Mouse (Mus musculus) lung, embryonic 16.5 days (tissue): ENCODE measurements around the gene Abcb8. TPM values are rescaled to one million over a fixed set of nuclear protein-coding genes. Genes with fewer than 3 reads are reported as not detected.

Source experiments
- ATAC-seq: fragments of 200-750 bp; cut with Nextera tagmentation; 2 replicates; pipeline ENCODE4 v1.8.0; 2017; ENCODE audit warnings: low read depth, mild to moderate bottlenecking, moderate library complexity
- H3K27ac ChIP-seq: fragments of 300-500 bp; sonication (generic); 2 replicates; pipeline ENCODE4 v1.5.1; 2014; ENCODE audit warnings: mild to moderate bottlenecking, control low read depth, low read length
- H3K27me3 ChIP-seq: fragments of 300-500 bp; sonication (generic); 2 replicates; pipeline ENCODE4 v1.6.1; 2014; ENCODE audit warnings: low read depth, low read length, mixed read lengths; ENCODE audit not compliant: control insufficient read depth, insufficient read depth
- H3K36me3 ChIP-seq: fragments of 300-500 bp; sonication (generic); 2 replicates; pipeline ENCODE4 v1.6.1; 2014; ENCODE audit warnings: low read length; ENCODE audit not compliant: control insufficient read depth, insufficient read depth
- H3K4me1 ChIP-seq: fragments of 300-500 bp; sonication (generic); replicated peaks from 2 replicates; pipeline ENCODE4 v1.6.1; 2014; ENCODE audit warnings: low read length, mixed read lengths; ENCODE audit not compliant: control insufficient read depth, insufficient read depth
- H3K4me2 ChIP-seq: fragments of 300-500 bp; sonication (generic); 2 replicates; pipeline ENCODE4 v1.6.1; 2014; ENCODE audit warnings: low read depth, low read length, control low read depth
- H3K4me3 ChIP-seq: fragments of 300-500 bp; sonication (generic); 2 replicates; pipeline ENCODE4 v1.5.1; 2014; ENCODE audit warnings: mild to moderate bottlenecking, low read length, control low read depth
- H3K9ac ChIP-seq: fragments of 300-500 bp; sonication (generic); 2 replicates; pipeline ENCODE4 v1.6.1; 2014; ENCODE audit warnings: low read length, control low read depth
- H3K9me3 ChIP-seq: fragments of 300-500 bp; sonication (generic); 2 replicates; pipeline ENCODE4 v1.6.1; 2016; ENCODE audit warnings: low read length; ENCODE audit not compliant: control insufficient read depth
- WGBS: fragments of 180-500 bp; shearing (Covaris S2); extraction: QIAGEN DNeasy Blood & Tissue Kit; methylation state at CpG from one replicate; pipeline ENCODE4 v1.1.7; 2014; 5-methylcytosine and 5-hydroxymethylcytosine counted together
- polyA plus RNA-seq: library from polyadenylated mRNA; unstranded; fragments of >200 nt; fragmentation: Nextera tagmentation; extraction: Ambion mirVana; gene quantifications from 2 replicates; pipeline ENCODE4 v1.2.1, GENCODE M21; 2015

The Abcb8 gene
- polyA plus RNA-seq, 1 experiment from 2014 or later, result 48.0 TPM

- no peak overlapping the region for H3K9ac ChIP-seq
- no peaks in the 10 kb centered on the region for H3K27me3 ChIP-seq
- 87% methylated on average over 7 of the region's 7 CpGs for WGBS
- H3K4me1 ChIP-seq, result peaks cover 28% of the 10 kb centered on the region
- H3K36me3 ChIP-seq, result peaks cover 22% of the 10 kb centered on the region
- no peak for ATAC-seq
- H3K4me2 ChIP-seq, result no peak overlapping the region
- no peak overlapping the region for H3K4me3 ChIP-seq
- no peak overlapping the region for H3K27ac ChIP-seq
- H3K9me3 ChIP-seq, result no peaks in the 10 kb centered on the region
Observed at GRCm38 (mm10) chr5:24443204-24443603, 49.7 kb downstream of the Abcb8 start.

DNA sequence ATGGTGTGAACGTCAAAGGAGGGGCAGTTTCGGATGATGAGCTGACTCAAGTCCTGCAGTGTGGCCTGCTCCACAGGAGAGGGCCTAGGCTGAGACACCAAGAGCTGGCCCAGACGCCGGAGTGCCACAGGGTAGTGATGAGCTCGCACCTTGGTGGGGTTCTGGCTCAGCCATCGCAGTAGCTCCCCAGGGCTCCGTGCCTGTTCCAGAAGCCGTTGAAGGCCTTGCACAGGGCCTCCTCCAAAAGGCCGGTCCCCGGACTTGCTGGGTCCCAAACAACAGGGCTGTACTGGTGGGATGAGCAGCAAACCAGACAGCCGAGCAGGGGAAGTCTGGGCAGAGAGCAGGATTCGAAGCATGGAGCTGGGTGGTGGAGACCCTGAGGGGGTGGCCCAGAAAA lies 50.5 kb downstream of the Abcb8 start:
- Histone ChIP-seq H3K27me3 (no peaks in the 10 kb centered on the region), H3K27ac (no peak overlapping the region), H3K4me3 (peak overlapping the region; percentile 96), H3K4me1 (peaks cover 28% of the 10 kb centered on the region), H3K9ac (peak overlapping the region; percentile 98), H3K36me3 (peaks cover 18% of the 10 kb centered on the region), H3K4me2 (peak overlapping the region; percentile 91), H3K9me3 (no peaks in the 10 kb centered on the region)
- ATAC-seq, result no peak
- WGBS, result 75% methylated on average over 12 of the region's 12 CpGs

- Histone ChIP-seq H3K4me2 (peak within 1 kb of the TSS; percentile 91), H3K36me3 (peaks cover 12% of the 10 kb centered on the region; the same call in 1 of the 2 replicates), H3K4me3 (peak within 1 kb of the TSS; percentile 96), H3K9me3 (no peaks in the 10 kb centered on the region), H3K4me1 (peaks cover 28% of the 10 kb centered on the region), H3K9ac (peak within 1 kb of the TSS; percentile 98), H3K27me3 (no peaks in the 10 kb centered on the region), H3K27ac (peak within 1 kb of the TSS; percentile 88)
- peak; percentile 91 for ATAC-seq
- WGBS, result under 1% methylated on average over 60 of the region's 60 CpGs
Observed at GRCm38 (mm10) chr5:24444746-24445427, 51.4 kb downstream of the Abcb8 start, which contains the start of gene Fastk. TSS of gene Fastk (minus strand) at chr5:24445287.

DNA sequence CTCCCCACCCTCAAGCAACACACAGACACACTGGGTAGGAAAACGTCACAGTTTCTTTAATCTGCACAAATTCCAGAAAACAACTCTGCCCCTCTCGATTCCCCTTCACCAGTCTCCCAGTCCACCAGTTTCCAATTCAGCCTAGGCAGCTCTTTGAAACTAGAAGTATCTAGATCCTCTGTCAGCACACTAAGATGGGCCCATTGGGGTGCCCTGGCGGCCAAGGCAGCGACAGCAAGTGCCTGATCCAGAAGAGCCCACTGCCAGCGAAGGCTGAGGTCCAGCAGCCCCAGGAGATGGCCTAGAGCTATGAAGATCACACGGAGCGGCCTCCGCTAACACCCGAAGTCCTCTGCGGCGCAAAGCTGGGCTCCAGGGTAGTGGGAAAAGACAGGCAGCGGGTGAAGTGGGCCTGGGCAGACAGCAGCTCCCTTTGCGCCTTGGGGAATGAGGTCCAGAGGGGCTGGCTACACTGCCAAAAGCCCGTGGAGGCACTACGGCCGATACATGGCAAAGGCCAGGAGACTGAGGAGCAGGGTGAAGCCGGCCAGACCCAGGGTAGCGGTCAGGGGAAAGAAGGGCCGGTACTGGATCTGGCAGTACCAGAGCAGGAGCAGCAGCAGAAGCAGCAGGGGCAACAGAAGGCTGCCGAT lies 52.1 kb downstream of the Abcb8 start:
- Histone ChIP-seq H3K36me3 (peaks cover 8% of the 10 kb centered on the region; the same call in 1 of the 2 replicates), H3K27me3 (no peaks in the 10 kb centered on the region), H3K9ac (peak overlapping the region; percentile 98), H3K4me3 (peak overlapping the region; percentile 96), H3K4me2 (peak overlapping the region; percentile 91), H3K27ac (peak overlapping the region; percentile 88), H3K4me1 (peaks cover 28% of the 10 kb centered on the region), H3K9me3 (no peaks in the 10 kb centered on the region)
- ATAC-seq, result 0 out of 2 replicates have a peak, but pooled peaks have one; percentile 0
- 51% methylated on average over 20 of the region's 20 CpGs for WGBS

DNA sequence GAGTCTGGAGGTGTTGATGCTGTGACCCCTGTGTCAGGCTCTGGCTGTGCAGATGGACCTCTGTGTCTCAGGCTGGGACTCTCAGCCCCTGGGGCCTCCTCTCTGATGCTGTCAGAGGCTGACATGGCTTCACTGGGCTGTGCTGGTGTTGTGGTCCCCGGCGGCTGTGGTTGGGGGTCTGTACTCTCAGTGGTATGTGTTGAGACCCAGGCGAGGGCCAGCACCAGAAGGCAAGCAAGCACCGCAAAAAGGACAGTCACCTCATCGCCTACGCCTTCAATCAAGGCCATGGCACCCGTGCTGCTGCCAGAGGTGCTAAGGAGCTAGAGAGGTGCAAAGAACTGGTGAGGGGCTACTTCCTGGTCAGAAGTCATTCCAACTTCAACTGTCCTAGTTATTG lies 53.2 kb downstream of the Abcb8 start:
- Histone ChIP-seq H3K27ac (no peak overlapping the region), H3K36me3 (peaks cover 2% of the 10 kb centered on the region; the same call in 1 of the 2 replicates), H3K27me3 (no peaks in the 10 kb centered on the region), H3K4me1 (peaks cover 33% of the 10 kb centered on the region), H3K9me3 (no peaks in the 10 kb centered on the region), H3K4me3 (no peak overlapping the region), H3K9ac (no peak overlapping the region), H3K4me2 (no peak overlapping the region)
- WGBS, result 90% methylated on average over 7 of the region's 7 CpGs
- no peak for ATAC-seq

GRCm38 (mm10) chr5:24447624-24448298 lies 54.3 kb downstream of the Abcb8 start, which contains the start of gene Tmub1:
TSS of gene Tmub1 (minus strand) at chr5:24447854.
- no peak within 1 kb of the TSS for H3K27ac ChIP-seq
- WGBS, result 1% methylated on average over 26 of the region's 34 CpGs

DNA sequence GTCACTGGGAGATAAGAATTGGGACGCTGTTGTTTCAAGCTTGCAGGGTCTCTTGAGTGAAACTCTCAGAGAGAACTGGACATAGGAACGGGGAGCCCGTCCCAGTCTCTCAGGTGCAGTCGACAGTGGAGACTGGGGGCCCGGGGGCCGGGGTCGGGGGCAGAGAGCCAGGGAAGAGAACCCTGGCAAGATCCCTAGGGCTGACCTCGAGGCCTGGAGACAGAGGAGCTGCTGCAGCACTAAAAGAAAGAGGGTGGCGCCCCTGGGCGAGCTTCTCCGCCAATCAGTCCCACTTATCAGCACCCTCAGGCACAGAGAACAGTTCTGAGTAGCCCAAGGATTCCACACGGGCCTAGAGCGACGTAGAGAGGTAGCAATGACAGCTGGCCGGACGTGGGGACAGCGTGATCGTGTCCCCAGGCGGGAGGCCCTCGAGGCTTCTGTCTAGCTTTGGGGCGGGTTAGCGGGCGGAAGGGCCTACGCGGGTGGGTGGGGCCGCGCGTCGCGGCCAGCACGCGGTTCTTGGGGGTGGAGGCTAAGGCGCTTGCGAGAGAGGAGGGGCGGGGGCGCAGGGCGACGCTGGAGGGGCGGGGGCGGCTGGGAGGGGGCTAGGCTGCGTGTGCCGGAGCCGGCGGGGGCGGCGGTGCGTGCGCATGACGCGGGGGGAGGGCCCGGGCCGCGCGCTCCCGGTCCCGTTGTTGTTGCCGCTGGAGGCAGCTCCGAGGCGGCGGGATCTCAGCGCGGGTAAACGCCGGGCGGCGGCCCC lies 58.0 kb downstream of the Abcb8 start:
- Histone ChIP-seq H3K36me3 (no peaks in the 10 kb centered on the region), H3K4me1 (peaks cover 43% of the 10 kb centered on the region), H3K9me3 (no peaks in the 10 kb centered on the region), H3K9ac (peak overlapping the region; percentile 94), H3K27ac (peak overlapping the region; percentile 94), H3K27me3 (no peaks in the 10 kb centered on the region), H3K4me3 (peak overlapping the region; percentile 89), H3K4me2 (peak overlapping the region; percentile 95)
- WGBS, result 4% methylated on average over 29 of the region's 66 CpGs
- ATAC-seq, result peak; percentile 87

More at GRCm38 (mm10) chr5:24447624-24448298, 54.3 kb downstream of the Abcb8 start, which contains the start of gene Tmub1:
- ATAC-seq, result peak; percentile 39
- H3K4me1 ChIP-seq, result peaks cover 33% of the 10 kb centered on the region
- H3K9me3 ChIP-seq, result no peaks in the 10 kb centered on the region
- peak within 1 kb of the TSS; percentile 72 for H3K4me3 ChIP-seq
- H3K9ac ChIP-seq, result peak within 1 kb of the TSS; percentile 68
- H3K27me3 ChIP-seq, result no peaks in the 10 kb centered on the region
- H3K36me3 ChIP-seq, result 0 out of 2 replicates have a peak, but pooled peaks cover 1% of the 10 kb centered on the region
- H3K4me2 ChIP-seq, result peak within 1 kb of the TSS; percentile 85

DNA sequence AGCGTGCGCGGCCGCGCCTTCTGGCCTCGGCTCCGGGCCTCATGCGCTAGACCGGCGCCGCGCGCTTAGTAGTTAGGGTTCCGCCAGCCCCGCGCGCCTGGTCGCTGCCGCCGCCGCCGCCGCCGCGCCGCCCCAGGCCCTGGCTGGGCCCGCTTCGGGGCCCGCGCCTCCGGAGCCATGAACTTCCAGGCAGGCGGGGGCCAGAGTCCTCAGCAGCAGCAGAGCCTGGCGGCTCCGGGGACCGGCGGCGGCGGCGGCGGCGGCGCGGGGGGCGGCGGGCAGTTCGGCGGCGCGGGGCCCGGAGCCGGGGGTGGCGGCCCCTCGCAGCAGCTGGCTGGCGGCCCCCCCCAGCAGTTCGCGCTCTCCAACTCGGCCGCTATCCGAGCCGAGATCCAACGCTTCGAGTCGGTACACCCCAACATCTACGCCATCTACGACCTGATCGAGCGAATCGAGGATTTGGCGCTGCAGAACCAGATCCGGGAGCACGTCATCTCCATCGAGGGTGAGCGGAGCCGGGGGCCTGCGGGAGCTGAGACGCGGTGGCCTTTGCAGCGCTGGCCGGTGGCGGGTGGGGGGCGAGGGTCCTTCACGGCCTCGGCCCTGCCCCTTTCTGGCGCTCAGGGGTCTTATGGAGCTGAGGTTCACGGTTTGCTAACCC lies 58.7 kb downstream of the Abcb8 start, which contains the start of gene Agap3:
Gene Agap3, plus strand, starts transcription at position 148 of the 661 bp plus-strand sequence.
- peak within 1 kb of the TSS; percentile 94 for H3K27ac ChIP-seq
- H3K9ac ChIP-seq, result peak within 1 kb of the TSS; percentile 94
- no peaks in the 10 kb centered on the region for H3K9me3 ChIP-seq
- no peaks in the 10 kb centered on the region for H3K36me3 ChIP-seq
- peak within 1 kb of the TSS; percentile 89 for H3K4me3 ChIP-seq
- no peaks in the 10 kb centered on the region for H3K27me3 ChIP-seq
- H3K4me2 ChIP-seq, result peak within 1 kb of the TSS; percentile 95
- ATAC-seq, result peak; percentile 12; the same call in 1 of the 2 replicates
- H3K4me1 ChIP-seq, result peaks cover 38% of the 10 kb centered on the region
- 0% methylated on average over 35 of the region's 85 CpGs for WGBS
